Mouse (Mus musculus): ENCODE measurements around the gene B3galnt2. TPM values are rescaled to one million over a fixed set of nuclear protein-coding genes. Genes with fewer than 3 reads are reported as not detected.
"Not testable (repeated sequence)": the region's sequence is repeated elsewhere in the genome, so short reads cannot be mapped to it uniquely, and the experiment has no call there.

B3galnt2 gene
- 10 to 100 TPM; 20.2 to 23.1 TPM for total RNA-seq (2021)

DNA sequence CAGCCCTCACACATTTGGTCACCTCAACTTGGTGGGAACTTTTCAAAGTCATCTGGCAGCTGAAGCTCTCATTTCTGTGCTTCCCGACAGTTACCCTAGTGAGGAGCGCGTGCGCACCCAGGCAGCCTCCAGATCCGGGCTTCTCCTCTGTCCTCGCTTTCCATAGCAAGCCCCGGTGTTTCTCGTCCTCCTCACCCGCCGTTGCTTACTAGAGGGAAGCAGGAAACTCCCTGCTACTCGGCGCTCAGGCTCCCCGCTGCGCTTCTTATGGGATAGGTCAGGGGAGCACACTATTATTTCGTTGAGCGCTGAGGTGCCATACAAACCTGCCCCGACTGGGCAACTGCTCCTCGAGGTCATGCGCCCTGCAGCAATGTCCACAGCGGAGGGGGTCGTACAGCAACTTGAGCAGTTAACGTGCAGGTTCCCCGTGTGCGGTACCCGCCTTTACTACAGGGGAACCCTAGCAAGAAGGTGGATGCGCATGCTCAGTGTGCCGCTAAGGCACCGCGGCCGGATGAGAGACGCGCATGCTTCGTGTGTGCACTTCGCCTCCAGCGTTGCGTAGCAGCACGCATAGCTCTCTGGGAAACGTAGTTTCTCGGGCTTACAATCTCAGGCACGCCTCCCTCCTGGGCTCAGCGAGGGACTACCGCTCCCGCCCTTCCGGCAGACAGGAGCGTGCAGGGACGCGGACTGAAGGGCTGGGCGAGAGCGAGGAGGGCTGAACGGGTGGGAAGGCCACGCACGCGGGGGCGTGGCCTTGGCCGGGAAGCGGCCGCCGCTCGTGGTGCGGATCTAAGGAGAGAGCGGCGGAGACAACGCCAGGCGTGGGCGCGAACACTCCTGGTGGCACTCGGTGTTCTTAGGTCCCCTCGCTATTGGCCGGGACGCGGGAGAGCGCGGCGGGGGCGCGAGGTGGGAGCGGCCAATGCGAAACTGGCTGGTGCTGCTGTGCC lies at the start of gene B3galnt2:
Gene B3galnt2 (plus strand): TSS at position 596 of the 959 bp plus-strand sequence.
- intact Hi-C loops (cut with DNase I) = loop anchor here (2.0 to 5.0 kb wide), 2 partner anchors 85 to 108 kb away; partner anchors contain the start of genes Arid4b, Ggps1 and Tbce
- peak; percentile 91 to 92 for DNase-seq

- DNase-seq = no peak
- intact Hi-C loops (cut with DNase I) = no loop called here
Observed at GRCm38 (mm10) chr13:13911341-13911740, 42.9 kb upstream of the B3galnt2 start.

- intact Hi-C loops (cut with DNase I) = no loop called here
- no peak for DNase-seq
Observed at GRCm38 (mm10) chr13:13919396-13919795, 34.9 kb upstream of the B3galnt2 start.

DNA sequence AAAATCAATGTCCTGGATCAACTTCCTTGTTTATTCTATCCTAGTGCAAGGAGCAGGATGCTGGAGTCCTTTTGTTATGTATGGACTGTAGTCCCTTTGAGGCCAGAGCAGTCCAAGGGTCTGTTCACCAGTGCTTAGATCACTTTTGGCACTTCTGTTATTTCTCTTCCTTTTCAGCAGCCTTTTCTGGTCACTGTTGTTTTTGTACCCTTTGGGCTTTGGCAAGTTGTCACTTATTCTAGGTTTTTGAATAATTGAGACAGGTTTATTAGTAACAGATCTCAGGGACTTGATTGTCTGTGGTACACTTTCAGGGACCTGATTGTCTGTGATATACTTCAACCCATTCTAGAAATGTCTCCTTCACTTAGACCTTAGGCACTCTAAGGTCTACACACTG lies 31.7 kb upstream of the B3galnt2 start:
- no peak for DNase-seq
- intact Hi-C loops (cut with DNase I) = no loop called here

- DNase-seq = no peak
- intact Hi-C loops (cut with DNase I) = no loop called here
Observed at GRCm38 (mm10) chr13:13929982-13930381, 24.3 kb upstream of the B3galnt2 start.

GRCm38 (mm10) chr13:13954931-13955330 lies 662 bp downstream of the B3galnt2 start:
- DNase-seq = peak in 1 of 2 experiments; percentile 44
- intact Hi-C loops (cut with DNase I) = loop anchor here (2.0 to 5.0 kb wide), 3 partner anchors 63 to 107 kb away; partner anchors contain the start of genes Arid4b, Ggps1 and Tbce

DNA sequence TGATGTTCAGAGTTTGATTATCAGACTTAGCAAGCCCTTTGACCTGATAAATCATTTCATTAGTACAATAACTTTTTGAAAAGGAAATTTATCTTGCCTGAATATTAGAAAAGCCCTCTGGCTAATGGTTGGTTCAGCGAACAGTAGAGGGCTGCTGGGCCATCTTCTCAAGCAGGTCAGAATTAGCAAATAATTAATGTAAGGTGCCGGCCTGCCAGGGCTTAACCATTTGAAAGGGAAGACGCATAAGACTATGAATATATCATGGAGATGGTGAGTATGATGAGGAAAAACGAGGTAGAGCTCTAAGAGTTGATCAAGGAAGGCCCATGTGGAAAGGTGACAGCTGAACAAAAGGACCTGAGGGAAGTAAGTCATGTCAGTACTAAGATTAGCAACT lies 2.4 kb downstream of the B3galnt2 start:
- intact Hi-C loops (cut with DNase I) = loop anchor here (5.0 kb wide), 1 partner anchor 64 kb away; no protein-coding TSS in a partner anchor
- no peak for DNase-seq

- intact Hi-C loops (cut with DNase I) = no loop called here
Observed at GRCm38 (mm10) chr13:13960211-13960610, 5.9 kb downstream of the B3galnt2 start.

DNA sequence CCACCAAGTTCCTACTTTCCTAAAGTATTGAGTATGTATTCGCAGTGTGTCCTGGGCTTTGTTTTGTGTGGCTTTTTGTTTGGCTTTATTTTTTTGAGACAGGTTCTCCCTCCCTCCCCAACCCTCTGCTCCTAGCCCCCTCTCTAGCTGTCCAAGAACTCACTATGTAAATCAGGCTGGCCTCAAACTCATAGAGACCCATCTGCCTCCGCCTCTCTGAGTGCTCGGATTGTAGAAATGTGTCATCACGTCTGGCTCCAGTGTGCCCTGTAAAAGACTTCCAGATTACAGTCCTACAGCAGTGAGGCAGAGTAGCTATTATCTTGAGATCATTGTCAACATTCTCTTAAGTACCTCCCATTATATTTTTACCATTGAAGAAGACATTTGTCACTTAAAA lies 6.8 kb downstream of the B3galnt2 start:
- intact Hi-C loops (cut with DNase I) = no loop called here
- DNase-seq = no peak

More at GRCm38 (mm10) chr13:13960211-13960610, 5.9 kb downstream of the B3galnt2 start:
- no peak for DNase-seq

- intact Hi-C loops (cut with DNase I) = no loop called here
Observed at GRCm38 (mm10) chr13:13965388-13965964, 11.2 kb downstream of the B3galnt2 start.

DNA sequence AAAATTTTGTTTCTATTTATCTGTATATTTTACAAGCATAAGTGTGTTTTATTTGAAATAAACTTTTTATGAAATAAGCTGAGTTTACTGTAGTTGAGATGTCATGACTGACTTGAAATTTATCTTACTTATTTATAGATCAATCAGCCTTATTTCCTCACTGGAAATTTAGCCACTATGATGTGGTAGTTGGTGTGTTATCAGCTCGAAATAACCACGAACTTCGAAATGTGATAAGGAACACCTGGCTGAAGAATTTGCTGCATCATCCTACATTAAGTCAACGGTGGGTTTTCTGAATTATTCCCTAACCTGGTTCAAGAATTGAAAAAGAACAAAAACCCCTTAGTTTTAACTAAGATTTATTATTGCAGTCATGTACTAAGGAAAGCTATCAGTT lies 11.9 kb downstream of the B3galnt2 start:
- intact Hi-C loops (cut with DNase I) = no loop called here
- DNase-seq = no peak

More at GRCm38 (mm10) chr13:13965388-13965964, 11.2 kb downstream of the B3galnt2 start:
- DNase-seq = no peak

DNA sequence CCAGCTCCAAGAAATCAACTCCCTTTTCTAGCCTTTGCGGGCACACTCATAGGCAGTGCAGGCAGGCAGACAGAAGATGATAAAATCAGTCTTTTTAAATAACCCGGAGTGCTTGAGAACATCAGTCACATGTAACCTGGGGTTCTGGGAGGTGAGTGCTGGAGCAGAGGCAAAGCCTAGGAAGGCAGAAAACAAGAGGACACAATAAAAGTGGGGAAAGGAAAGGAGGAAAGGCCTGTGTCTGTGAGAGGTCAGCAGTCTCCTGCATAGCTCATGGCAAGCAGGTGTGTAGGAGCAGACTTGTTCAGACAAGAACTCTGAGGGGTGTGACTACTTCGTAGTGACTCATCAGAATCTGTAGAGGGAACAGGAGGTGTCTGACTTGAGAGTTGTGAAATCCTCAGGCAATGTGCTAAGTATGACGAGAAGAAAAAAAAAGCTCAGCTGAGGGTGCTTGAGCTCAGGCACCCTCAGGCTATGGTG lies 14.4 kb downstream of the B3galnt2 start:
- no peak for DNase-seq
- intact Hi-C loops (cut with DNase I) = no loop called here

GRCm38 (mm10) chr13:13969796-13970195 lies 15.5 kb downstream of the B3galnt2 start:
- DNase-seq = no peak
- intact Hi-C loops (cut with DNase I) = no loop called here

DNA sequence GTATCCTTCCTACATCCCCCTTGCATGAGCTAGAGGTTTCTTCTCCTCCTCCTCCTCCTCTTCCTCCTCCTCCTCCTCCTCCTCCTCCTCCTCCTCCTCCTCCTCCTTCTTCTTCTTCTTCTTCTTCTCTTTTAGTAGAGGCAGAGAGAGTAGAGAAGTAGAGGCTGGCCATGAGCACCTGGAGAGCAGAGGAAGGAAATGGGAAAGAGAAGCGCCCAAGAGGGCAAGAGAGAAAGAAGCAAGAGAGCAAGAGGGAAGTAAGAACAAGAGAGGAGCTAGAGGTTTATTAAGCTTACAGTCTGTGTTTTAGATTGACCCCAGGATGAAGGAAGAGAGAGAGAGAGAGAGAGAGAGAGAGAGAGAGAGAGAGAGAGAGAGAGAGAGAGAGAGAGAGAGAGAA lies 27.6 kb downstream of the B3galnt2 start:
- intact Hi-C loops (cut with DNase I); DNase-seq: not testable (repeated sequence)

- intact Hi-C loops (cut with DNase I) = no loop called here
- DNase-seq = no peak
Observed at GRCm38 (mm10) chr13:13983523-13983922, 29.3 kb downstream of the B3galnt2 start.

DNA sequence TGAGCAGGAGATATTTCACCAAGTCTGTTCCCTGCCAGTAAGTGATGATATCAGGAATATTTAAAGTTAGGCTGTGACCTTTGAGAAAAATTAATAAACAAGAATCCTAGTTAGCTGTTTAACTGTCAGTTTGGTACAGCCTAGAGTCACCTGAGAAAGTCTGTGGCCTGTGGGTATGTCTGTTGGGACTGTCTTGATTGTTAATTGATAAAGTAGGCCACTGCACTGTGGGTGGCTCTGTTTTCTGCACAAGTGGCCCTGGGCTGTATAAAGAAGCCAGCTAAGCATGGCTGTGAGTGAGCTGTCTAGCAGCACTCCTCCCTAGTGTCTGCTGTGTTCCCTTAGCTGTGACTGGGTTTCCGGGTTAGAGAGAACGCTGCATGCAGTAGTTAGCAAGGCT lies 34.9 kb downstream of the B3galnt2 start:
- no peak for DNase-seq
- intact Hi-C loops (cut with DNase I) = no loop called here

DNA sequence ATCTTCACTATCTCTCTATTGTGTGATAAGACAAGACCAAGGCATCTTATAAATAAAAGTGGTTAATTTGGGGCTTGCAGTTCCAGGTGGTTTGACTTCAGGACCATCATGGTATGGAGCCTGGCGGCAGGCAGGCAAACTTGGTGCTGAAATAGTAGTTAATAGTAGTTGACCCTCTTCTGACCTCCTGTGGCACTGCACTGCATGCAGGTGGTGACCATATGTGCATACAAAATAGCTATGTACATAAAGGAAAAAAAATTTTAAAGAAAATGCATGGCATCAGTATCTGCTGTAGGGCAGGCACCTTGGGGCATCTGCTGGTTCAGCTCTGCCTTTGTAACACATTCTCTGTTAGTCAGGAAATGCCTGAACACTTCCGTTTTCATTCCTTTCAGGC lies 36.1 kb downstream of the B3galnt2 start:
- intact Hi-C loops (cut with DNase I) = no loop called here
- no peak for DNase-seq

DNA sequence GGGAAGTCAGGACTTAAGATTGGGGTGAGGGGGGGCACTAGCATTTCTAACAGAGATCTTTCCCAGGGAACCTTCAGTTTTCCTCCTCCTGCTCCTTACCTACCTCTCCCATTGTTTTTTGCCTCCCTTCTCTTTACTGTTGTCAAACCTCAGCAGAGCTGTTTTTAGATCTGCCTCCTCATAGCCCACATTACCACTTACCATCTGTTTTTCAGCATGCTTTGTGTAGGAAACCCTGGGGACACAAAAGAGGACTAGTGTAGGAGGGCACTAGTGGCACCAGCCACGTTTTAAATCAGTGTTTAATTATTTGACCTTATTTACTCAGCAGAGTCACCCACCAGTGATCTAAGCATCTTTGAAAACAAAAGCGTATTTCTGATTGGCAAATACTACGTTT lies 38.8 kb downstream of the B3galnt2 start:
- intact Hi-C loops (cut with DNase I) = no loop called here
- DNase-seq = no peak

GRCm38 (mm10) chr13:13995046-13995445 lies 40.8 kb downstream of the B3galnt2 start:
- DNase-seq = no peak
- intact Hi-C loops (cut with DNase I) = no loop called here

DNA sequence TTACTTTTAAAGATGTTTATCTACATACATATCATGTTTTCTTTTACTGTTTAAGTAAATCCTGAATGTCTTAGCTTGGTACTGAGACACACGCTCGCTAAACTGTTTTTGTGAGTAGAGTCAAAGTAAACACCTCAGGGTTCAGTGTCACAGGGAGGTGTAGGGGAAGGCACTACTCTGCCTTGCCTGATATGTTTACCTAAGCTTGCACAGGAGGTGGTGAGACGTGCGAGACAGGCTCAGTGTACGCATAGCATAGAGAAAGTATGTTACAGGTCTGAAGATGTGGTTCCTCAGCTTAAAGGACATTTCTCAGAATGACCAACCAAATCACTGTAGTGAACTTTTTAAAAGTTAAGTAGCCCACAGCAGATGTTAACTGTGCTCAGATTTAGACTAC lies 43.2 kb downstream of the B3galnt2 start:
- no peak for DNase-seq
- intact Hi-C loops (cut with DNase I) = no loop called here

DNA sequence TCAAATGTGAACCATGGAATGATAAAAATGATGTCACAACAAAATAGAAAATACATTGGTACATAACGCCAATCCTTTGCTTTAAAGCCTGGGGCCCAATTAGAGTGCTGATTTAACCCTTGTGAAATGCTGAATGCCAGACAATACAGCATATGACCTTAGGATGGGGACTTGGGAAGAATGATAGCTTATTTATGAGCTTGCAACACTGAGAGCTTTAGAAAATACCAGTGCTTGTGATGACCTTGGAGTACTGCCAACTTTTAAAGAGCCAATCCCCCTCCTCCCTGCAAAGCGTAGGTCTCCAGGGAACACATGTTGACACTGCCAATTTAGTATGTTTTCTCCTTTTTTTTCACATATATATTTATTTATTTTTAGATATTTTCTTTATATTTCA lies 48.4 kb downstream of the B3galnt2 start:
- intact Hi-C loops (cut with DNase I) = loop anchor here (5.0 kb wide), 1 partner anchor 125 kb away; no protein-coding TSS in a partner anchor
- no peak for DNase-seq
